Mouse (Mus musculus): Measurements from ENCODE around the gene Mecom. TPM values are rescaled to one million over a fixed set of nuclear protein-coding genes. Genes with fewer than 3 reads are reported as not detected.

Gene Mecom
- polyA plus RNA-seq, 3 experiments from 2014 or later: not detected

DNA sequence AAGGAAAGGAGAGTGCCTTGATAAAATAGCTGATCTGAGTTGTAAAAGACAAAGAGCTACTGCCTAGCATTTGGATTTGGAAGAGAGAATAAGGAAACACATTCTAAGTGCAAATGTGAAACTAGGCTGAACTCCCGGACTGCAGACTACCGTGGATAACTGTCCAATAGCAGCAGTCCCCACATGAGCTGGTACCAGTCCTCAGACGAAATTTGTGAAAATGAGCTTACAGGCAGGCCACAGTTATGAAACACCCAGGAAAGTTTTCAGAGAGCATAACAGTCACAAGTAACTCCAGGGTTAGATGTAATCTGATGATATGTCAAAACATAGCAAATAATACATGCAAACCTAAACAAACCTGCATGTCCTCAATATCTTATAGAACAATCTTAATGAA, 217.8 kb downstream of the Mecom start:
- no peak for ATAC-seq

DNA sequence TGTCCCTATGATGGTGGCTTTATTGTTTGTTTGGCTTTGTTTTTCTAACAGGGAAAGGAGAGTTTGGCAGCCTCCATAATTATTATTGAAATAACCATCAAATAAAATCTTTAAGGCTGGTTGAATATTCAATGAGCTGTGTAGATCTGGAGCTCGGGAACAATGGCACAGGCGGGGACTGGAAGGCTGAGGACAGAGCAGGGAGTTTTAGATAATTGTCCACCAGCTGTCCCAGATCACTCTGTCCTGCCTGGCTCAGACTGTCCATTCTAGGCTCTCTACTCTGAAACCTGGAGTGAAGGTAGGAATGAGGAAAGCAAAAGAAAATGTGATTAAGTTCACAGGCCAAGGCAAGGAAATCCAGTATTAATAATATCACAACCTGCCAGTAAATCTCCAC, 232.9 kb downstream of the Mecom start:
- no peak for ATAC-seq

DNA sequence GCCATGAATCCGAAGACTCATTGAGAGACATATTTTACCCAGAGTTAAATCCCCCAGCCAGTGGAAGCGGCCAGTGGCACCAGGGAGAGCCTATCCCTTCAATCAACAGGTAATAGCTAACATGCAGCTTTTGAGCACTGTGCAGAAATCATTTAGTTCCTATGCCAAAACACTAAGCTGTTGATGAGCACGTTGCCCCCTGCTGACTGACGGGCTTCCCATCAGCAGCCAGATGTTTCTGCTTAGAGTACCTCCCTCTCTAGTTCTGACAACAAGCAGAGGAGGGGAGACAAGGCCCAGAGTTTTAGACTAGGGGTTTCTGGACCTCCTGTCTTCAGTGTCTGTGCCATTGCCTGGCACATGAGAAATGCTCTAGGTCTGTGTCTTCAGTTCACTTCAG, 239.7 kb downstream of the Mecom start:
- no peak for ATAC-seq

DNA sequence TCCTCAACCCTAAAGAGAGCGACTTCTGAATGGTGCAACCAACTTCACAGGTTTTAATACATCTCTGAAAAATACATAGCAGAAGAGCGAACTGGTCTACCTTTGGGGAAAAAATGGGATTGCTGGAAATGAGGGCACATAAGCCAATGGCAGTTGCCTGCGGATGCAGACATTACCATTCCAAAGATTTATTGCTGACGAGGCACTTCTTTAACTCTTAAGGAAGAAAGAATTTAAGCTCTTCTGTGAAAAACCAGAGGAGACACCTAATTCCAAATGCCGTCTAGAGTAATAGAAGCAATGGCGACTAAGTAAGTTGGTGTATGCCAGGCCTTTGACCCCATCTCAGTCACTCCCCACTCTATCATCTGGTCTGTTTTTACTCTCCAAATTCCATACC, 240.2 kb downstream of the Mecom start:
- no peak for ATAC-seq

DNA sequence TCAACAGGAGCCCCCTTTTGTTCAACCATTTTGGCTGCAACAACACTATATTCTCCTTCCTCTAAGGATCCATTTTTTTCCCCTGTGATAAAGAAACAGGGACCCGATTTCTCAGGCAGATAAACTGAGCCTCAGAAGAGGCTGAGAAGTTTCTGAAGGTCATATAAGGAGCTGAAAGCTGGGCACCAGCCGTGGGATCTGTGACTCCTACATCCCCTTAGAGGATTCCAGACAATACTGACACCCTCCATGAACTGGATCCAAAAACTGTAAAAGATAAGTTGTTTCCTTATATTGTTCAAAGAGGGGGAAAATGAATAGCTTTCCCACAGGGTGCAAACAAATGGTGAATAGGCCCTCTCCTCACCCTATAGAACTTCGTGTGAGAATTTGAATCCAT, 241.7 kb downstream of the Mecom start:
- ATAC-seq: no peak

DNA sequence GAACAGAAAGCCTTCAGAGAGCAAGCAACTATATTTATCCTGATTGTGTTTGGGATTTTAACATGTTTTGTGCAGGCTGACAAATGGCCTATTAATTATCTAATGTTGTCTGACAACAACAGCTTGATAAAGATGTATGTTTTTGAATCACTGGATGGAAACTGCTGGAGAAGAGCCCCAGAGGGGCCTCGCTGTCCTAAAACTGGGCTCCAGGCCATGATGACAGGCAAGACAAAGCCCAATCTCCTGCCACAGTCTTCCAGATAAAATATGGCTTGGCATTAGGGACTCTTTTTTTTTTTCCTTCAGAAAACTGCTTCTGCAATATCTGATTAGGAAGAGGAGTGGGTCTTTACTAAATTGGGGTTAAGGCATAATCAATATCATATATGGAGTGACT, 248.3 kb downstream of the Mecom start:
- no peak for ATAC-seq

DNA sequence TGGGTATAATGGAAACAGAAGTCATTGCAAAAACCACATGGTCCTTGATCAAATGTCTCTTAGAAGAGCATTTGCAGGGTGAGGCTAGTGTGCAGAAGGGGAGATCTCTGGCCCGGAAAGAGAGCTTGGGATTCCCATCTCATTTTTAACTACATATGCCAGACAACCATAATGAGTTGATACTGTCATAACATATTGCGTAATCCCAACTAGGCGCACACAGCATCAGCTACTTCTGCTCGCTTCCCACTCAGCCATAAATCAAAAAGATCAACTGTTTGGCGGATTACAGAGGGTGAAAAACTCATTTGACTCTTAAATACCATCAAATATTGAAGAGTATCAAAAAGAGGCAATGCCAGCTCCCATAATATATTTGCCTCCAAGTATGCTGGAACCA, 253.4 kb downstream of the Mecom start:
- no peak for ATAC-seq

DNA sequence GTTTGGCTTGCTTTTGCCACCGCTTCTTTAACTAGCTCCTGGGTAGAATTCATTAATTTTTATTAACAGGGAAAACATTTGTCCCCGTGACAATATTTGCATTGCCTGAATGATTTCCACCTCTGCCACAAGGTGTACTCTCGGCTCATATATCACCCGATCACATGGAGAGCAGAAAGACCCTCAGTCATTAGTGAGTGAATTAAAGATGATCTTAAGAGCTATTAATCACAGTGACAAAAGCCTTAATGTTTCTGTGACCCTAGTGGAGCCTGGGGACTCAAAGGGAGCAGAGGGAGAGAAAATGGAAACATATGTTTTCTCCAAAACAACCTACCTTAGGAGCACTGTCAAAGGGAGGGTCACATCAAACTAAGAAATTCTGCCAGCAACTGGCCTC, 261.3 kb downstream of the Mecom start:
- no peak for ATAC-seq

DNA sequence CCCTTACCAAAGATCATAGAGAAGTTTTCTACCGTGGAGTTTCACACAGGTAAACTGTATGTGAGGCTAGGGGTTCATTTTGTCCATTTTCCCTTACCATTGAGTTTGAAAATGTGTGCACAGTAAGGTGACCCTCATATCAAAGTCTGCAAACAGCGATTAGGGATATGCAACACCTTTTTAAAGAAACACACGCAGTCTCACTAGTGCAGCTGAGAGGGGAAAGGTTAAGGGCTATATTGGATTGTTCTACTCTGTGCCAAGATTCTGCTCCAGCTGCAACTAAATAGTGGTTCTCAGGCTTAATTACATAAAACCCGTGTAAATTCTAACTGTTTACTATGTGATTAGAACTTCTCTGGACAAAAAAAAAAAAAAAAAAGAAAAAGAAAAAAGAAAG, 263.7 kb downstream of the Mecom start:
- no peak for ATAC-seq

DNA sequence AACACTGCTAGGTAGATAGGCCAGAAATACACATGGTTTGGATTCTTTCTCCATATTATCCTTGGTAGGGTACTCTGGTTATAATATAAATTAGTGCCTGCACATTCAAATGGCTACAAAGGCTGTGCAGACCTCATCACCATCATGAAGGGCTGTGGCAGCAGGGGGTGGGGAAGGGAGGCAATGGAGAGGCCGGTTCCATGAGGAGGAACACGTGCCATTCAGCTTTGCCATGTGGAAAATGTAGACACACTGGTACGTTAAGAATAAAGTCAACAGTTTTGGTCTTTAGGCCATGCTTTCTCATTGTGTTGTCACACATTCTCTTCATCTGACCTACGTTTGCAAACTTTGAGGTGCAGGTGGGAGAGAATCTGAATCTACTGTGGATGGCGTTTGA, 264.2 kb downstream of the Mecom start:
- no peak for ATAC-seq

DNA sequence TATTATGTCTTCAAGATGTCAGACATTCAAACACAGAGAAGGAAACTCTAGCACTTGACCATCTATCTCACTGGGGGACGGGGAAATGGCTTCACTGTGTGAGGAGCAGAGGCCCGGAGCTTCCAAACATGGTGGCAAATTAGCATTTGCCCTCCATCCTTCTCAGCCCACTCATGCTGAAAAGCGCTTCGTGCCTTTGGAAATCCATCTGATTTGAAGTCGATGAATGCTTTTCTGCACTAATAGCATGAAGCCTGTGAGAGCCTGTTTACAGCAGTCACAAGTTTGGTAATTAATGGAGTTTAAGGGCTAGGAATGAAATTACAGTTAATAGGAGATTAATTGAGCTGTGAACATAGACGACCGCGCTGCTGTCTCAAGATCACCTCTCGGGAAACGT, 270.2 kb downstream of the Mecom start:
- ATAC-seq: no peak

DNA sequence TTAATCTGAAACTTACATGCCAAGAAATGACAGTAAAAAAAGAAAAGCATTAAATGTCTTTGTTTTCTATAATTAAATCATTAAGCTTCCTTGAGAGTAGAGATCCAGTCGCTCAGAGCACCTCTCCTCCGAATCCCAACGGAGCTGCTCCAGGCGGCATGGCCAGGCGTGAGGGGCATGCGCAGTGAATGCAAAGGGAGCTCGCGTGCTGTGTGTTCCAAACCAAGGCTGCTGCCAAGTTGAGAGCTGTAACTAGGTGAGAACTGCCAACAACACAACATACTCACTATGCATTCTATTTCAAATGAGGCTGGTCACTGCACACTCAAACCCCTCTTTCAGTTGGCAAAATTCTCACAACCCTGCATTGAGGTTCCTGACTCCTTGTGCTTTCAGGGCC, 271.7 kb downstream of the Mecom start:
- no peak for ATAC-seq

DNA sequence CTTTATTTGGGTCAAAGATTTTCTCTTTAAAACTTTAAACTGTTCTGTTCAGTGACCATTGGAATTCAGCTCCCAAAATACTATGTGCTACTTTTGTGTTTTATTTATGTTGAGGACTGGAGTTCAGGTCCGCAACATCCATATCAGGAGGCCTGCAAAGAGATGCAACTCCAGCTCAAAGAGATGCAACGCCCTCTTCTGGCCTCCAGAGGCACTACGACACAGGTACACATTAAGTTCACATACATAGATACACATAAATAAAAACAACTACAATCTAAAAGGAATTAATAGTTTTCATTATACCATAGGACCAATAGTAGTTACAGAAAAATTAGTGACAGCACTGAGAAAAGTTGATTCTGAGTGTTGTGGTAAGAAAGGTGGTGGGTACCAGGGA, 278.6 kb downstream of the Mecom start:
- ATAC-seq: no peak

DNA sequence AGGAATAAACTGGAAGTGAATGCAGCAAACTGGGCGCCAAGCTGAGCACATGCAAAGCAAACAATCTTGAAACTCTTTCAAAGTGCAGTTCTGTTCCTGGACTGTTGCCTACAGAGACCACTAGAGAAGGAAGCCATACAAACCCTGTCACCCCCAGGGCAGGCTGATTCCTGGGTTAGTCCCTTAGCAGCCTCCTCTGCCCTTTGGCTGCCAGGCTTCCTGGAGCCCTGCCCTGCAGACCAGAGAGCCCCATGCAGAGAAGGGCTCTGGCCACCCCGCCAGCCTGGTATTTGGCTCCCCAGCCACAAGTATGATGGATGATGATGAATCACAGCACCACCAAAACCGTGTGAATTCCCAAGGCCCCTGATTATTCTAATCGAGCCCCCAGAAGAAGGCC, 286.9 kb downstream of the Mecom start:
- ATAC-seq: no peak

DNA sequence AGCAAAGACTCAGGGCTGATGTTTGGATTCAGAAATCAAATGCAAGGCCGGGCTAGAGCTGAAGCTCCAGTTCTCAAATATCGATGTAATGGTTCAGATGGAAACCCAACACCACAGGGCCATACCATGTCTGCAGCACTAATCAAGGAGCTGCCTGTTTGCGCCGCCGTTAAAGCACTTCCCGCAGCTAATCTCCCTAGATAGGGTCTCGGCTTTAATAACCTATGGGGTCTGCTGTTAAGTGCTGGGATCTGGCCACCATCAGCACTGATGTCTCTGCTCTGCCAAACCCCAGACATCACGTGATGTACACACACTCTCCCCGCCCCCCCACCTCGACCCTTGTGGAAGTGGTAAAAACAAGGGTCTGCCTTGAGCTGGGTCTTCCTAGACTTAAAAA, 289.4 kb downstream of the Mecom start:
- ATAC-seq: no peak

DNA sequence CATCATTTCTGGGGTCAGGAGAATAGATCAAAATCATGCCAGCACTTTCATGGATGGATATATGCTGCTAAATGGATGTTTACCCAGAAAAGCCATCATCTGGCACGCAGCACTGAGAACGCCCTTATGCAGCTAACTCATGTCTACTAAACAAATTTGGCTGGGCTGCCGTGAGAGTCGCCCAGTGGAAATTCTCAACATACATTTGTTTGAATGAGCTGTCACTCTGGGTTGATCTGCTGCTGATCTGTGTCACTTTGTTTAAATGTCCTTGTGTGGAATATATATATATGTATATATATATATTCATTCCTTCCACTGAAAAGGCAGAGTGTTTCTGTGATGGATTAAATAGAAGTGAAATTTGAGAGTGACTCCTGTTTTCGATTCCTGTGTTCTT, 290.0 kb downstream of the Mecom start:
- ATAC-seq: no peak

DNA sequence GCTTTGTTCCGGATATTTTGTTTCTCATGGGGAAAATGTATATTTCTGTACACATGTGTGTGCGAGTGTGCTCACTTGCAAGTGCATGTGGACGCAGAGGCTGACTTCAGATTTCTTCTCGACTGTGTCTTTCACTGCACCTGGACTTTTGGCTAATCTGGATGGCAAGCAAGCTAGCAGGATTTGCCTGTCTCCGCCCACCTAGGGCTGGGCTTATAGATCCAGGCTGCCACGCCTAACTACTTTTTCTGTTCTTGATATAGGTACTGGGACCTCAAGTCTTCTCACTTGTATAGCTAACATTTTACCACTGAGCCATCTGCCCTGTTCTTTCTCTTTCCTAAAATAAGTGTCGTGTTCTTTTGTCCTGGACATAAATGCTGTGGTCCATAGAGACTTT, 290.9 kb downstream of the Mecom start:
- no peak for ATAC-seq

DNA sequence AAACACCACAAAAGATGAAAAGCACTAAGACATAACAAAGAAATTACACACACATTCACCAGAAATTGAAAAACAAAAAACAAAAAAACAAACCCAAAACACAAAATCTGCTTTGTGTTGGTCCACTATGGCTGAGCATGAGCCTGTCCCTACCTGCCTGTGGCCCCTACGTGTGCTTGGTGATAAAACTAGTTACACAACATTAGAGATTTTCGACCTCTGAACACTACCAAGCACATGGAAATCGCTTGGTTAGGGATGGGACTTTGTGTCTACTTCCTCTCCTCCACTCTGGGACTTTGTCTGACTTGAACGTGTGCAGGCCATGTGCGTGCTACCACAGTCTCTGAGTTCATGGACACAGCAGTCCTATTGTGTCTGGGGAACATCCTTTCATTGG, 292.0 kb downstream of the Mecom start:
- ATAC-seq: no peak

DNA sequence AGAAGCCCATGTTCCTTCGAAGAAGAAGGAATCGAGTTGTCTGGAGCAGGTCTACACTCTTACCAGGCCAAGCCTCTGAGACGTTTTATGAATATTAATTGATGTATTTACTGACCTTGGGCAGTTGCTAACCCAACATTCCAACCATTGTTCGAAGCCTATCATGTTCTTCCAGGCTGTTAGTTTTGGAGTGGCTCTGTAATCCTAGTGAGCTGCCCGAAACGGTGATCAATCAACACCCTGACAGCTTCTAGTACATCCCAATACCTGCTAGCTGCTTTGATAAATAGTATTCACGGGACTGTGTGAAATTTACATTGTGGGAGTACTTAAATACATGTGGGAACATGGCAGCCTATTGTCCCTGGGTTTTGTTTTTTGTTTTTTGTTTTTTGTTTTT, 293.4 kb downstream of the Mecom start:
- ATAC-seq: no peak

DNA sequence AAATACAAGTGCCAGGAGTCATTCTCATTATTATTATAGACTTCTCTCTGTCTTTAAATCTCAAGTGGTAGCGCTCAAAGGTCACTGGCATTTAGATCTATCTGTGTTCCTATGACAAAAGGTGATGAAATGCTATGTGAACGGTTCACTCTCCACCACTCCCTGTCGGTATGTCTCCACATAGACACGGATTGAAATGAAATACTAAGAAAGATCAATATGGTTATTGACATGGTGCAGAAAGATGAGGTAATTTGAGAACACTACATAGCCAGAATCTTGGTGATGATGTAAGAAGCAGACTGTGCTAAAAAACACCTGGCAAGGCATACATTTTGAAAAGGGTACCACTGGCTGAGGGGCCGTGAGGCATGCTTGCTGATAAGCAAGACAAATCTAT, 294.1 kb downstream of the Mecom start:
- ATAC-seq: no peak

DNA sequence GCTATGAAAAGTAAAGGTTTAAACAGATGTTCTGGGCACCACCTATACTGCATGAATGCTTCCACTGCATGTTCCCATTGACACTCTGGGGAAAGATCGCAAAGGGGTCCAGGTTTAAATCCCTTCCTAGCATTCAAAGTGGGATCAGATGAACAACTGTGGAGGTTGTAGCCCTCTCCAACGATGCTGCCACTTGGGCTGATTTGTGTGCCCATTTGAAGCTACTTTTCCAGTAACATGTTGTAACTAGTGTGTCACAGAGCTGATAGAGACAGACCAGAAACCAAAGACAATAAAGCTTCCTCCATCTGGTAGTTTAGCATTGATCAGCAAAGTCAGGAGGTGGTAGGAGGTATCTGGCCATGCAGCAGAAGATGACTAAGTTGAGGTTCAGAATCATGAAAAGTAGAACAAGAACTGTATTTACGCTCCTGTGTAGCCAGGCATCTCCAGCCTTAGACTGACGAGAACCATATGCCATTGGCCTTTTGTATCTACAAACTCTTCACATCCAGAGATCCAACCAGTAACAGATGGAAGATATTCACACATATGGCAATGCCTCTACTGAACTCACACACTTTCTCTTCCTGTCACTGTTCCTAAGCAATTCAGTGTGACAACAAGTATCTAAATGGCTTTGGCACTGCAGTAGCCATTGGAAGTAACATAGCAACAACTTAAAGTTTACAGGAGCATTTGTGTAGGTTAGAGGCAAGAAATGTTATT, 299.0 kb downstream of the Mecom start:
- no peak for ATAC-seq

DNA sequence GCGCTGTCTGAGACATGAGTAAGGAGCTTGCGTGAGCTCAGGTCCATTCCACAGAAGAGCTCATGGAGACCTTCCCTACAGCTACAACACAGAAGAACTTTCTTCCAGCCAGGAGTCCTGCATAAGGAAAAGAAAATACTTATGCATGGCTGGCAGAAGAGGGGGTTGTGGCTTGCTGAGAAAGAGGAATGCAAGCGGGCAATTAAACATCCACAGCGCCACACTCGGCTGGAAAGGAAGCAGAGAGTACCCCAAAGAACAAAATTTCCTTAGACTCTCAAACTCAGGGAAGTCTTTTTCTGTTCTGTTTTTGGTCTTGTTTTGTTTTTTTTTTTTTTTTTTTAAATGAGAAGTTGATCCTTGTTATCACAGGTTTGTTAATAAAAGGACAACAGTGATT, 300.6 kb downstream of the Mecom start:
- ATAC-seq: no peak

DNA sequence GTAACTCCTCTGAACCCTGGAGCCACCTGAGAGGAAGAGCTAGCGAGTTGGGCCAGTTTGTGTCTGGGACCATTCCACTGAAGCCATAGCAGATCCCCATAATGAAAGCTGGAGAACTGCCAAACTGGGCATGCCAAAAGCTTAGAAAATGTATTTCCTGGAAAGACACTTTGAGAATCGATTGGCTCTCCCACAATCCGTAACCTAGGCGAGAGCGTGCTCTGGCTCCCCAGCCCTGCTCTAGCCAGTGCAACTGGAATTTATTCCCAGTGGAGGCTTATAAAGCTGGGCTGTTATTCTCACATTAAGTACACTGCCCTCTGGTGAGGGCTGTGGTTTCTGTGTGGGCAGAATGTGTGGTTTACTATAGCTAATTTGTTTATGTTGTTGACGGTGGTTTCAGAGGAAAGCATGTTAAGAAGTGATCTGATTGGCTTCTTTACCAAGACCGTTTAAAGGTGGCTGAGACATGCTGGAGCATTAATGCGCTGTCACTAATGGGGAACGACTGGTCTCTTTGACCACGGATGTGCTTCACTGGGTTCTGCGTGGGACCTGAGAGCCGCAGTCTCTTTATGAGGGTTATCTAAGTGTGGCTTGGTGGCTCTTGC, 301.3 kb downstream of the Mecom start:
- no peak for ATAC-seq

DNA sequence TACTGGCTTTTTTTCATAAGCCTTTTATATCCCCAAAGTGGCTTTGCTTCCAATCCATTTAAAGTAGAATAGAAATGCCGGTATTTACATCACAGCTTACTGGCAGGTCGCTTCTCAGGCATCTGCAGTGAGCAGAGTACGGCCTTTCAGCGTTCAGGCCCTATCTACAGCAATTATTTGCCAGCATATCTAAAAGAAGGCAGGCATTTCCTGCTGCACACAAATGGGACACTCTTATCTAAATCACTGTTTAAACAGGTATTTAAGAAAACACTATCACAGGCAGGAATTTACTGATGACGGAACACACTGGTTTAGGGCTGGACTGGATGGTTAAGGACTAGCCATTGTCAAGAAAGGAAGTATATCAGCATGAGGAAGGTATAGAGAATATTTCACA, 301.9 kb downstream of the Mecom start:
- no peak for ATAC-seq

DNA sequence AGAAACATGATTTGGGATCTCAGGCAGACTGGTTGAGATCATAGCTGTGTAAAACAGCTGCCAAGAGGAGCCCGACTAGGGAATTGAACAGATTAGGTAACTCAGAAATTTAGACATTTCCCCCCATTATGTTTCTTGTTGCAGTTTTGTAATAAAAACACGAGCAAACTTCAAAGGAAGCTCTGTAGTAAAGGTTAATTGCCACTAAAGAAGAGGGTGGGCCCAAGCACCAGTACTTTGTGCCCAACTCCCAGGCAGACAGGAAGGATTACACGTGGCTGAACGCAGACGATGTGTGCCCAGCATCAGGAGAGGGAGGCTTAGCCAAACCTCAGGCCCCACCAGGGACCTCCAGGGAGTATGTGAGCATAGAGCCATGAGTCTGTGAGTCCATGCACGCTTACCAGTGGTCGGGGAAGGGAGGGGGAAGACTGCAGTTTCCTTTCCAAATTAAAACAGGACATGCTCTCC, 303.4 kb downstream of the Mecom start:
- ATAC-seq: no peak
